Mouse (Mus musculus): ENCODE measurements at regions not wholly inside any gene's neighbourhood (a gene's known extent, or its start where the extent isn't known, plus 50 kb on each side); places are given as distances from the start of the nearest gene placed in this dataset.

- H3K27ac ChIP-seq (ENCODE audit: low read depth), result no peak overlapping the region
- H3K4me1 ChIP-seq (ENCODE audit: control insufficient read depth, insufficient read depth), result no peaks in the 10 kb centered on the region
- no peak overlapping the region for H3K4me2 ChIP-seq (ENCODE audit: low read depth, low read length)
- DNase-seq (ENCODE audit: low spot score) (no peak), ATAC-seq (ENCODE audit: insufficient read depth, low read depth) (no peak)
- no peak overlapping the region for H3K9ac ChIP-seq (replicated peaks; ENCODE audit: low read depth, low read length)
- no peaks in the 10 kb centered on the region for H3K36me3 ChIP-seq (replicated peaks; ENCODE audit: control insufficient read depth, insufficient read depth, low read length)
- no peak overlapping the region for H3K4me3 ChIP-seq (ENCODE audit: low read depth, low read length)
- H3K27me3 ChIP-seq (ENCODE audit: control insufficient read depth, insufficient read depth, low read length), result no peaks in the 10 kb centered on the region
- H3K9me3 ChIP-seq (replicated peaks; ENCODE audit: control insufficient read depth, low read length), result no peaks in the 10 kb centered on the region
- TF ChIP-seq EP300 (IDR thresholded peaks at IDR 0.05; ENCODE audit: low read depth) (no peak), CTCF (IDR thresholded peaks at IDR 0.05; ENCODE audit: low read depth) (no peak)
- WGBS, result 76% methylated on average over 5 of the region's 5 CpGs
Measured at GRCm38 (mm10) chr6:51790293-51790692, 222.1 kb downstream of the Skap2 start.

GRCm38 (mm10) chr6:51790693-51791092 lies 221.7 kb downstream of the Skap2 start:
- Histone ChIP-seq H3K9ac (replicated peaks; ENCODE audit: low read depth, low read length) (no peak overlapping the region), H3K27me3 (ENCODE audit: control insufficient read depth, insufficient read depth, low read length) (no peaks in the 10 kb centered on the region), H3K27ac (ENCODE audit: low read depth) (no peak overlapping the region), H3K9me3 (replicated peaks; ENCODE audit: control insufficient read depth, low read length) (no peaks in the 10 kb centered on the region), H3K4me3 (ENCODE audit: low read depth, low read length) (no peak overlapping the region), H3K36me3 (replicated peaks; ENCODE audit: control insufficient read depth, insufficient read depth, low read length) (no peaks in the 10 kb centered on the region), H3K4me2 (ENCODE audit: low read depth, low read length) (no peak overlapping the region), H3K4me1 (ENCODE audit: control insufficient read depth, insufficient read depth) (no peaks in the 10 kb centered on the region)
- TF ChIP-seq CTCF (IDR thresholded peaks at IDR 0.05; ENCODE audit: low read depth), result no peak
- TF ChIP-seq EP300 (IDR thresholded peaks at IDR 0.05; ENCODE audit: low read depth), result no peak
- WGBS, result 83% methylated on average over 7 of the region's 7 CpGs
- DNase-seq (ENCODE audit: low spot score) (no peak), ATAC-seq (ENCODE audit: insufficient read depth, low read depth) (no peak)

GRCm38 (mm10) chr6:51795300-51795699 lies 217.0 kb downstream of the Skap2 start:
- WGBS, result 50% methylated on average over 4 of the region's 4 CpGs

GRCm38 (mm10) chr6:51798577-51799240 lies 213.6 kb downstream of the Skap2 start:
- Histone ChIP-seq H3K36me3 (replicated peaks; ENCODE audit: control insufficient read depth, insufficient read depth, low read length) (no peaks in the 10 kb centered on the region), H3K27ac (ENCODE audit: low read depth) (no peak overlapping the region), H3K9ac (replicated peaks; ENCODE audit: low read depth, low read length) (no peak overlapping the region), H3K4me1 (ENCODE audit: control insufficient read depth, insufficient read depth) (no peaks in the 10 kb centered on the region), H3K27me3 (ENCODE audit: control insufficient read depth, insufficient read depth, low read length) (no peaks in the 10 kb centered on the region), H3K4me3 (ENCODE audit: low read depth, low read length) (no peak overlapping the region), H3K4me2 (ENCODE audit: low read depth, low read length) (no peak overlapping the region), H3K9me3 (replicated peaks; ENCODE audit: control insufficient read depth, low read length) (no peaks in the 10 kb centered on the region)
- ATAC-seq (ENCODE audit: insufficient read depth, low read depth) (no peak), DNase-seq (ENCODE audit: low spot score) (no peak)
- no peak for TF ChIP-seq EP300 (IDR thresholded peaks at IDR 0.05; ENCODE audit: low read depth)
- TF ChIP-seq CTCF (IDR thresholded peaks at IDR 0.05; ENCODE audit: low read depth), result no peak
- WGBS, result 78% methylated on average over 12 of the region's 12 CpGs

More at GRCm38 (mm10) chr6:51795300-51795699, 217.0 kb downstream of the Skap2 start:
- no peak overlapping the region for H3K27ac ChIP-seq (ENCODE audit: low read depth)
- no peaks in the 10 kb centered on the region for H3K36me3 ChIP-seq (replicated peaks; ENCODE audit: control insufficient read depth, insufficient read depth, low read length)
- H3K9me3 ChIP-seq (replicated peaks; ENCODE audit: control insufficient read depth, low read length), result no peaks in the 10 kb centered on the region
- no peak overlapping the region for H3K4me2 ChIP-seq (ENCODE audit: low read depth, low read length)
- no peak overlapping the region for H3K4me3 ChIP-seq (ENCODE audit: low read depth, low read length)
- H3K4me1 ChIP-seq (ENCODE audit: control insufficient read depth, insufficient read depth), result no peaks in the 10 kb centered on the region
- H3K27me3 ChIP-seq (ENCODE audit: control insufficient read depth, insufficient read depth, low read length), result no peaks in the 10 kb centered on the region
- peak; percentile 54 for TF ChIP-seq CTCF (IDR thresholded peaks at IDR 0.05; ENCODE audit: low read depth)
- no peak for TF ChIP-seq EP300 (IDR thresholded peaks at IDR 0.05; ENCODE audit: low read depth)
- DNase-seq (ENCODE audit: low spot score) (no peak), ATAC-seq (ENCODE audit: insufficient read depth, low read depth) (no peak)
- no peak overlapping the region for H3K9ac ChIP-seq (replicated peaks; ENCODE audit: low read depth, low read length)

GRCm38 (mm10) chr6:51805656-51806055 lies 206.7 kb downstream of the Skap2 start:
- H3K36me3 ChIP-seq (replicated peaks; ENCODE audit: control insufficient read depth, insufficient read depth, low read length), result no peaks in the 10 kb centered on the region
- no peak overlapping the region for H3K9ac ChIP-seq (replicated peaks; ENCODE audit: low read depth, low read length)
- no peak overlapping the region for H3K4me3 ChIP-seq (ENCODE audit: low read depth, low read length)
- H3K4me1 ChIP-seq (ENCODE audit: control insufficient read depth, insufficient read depth), result no peaks in the 10 kb centered on the region
- ATAC-seq (ENCODE audit: insufficient read depth, low read depth), result no peak
- no peak overlapping the region for H3K27ac ChIP-seq (ENCODE audit: low read depth)
- TF ChIP-seq EP300 (IDR thresholded peaks at IDR 0.05; ENCODE audit: low read depth), result no peak
- no peak for TF ChIP-seq CTCF (IDR thresholded peaks at IDR 0.05; ENCODE audit: low read depth)
- 75% methylated on average over 7 of the region's 7 CpGs for WGBS
- no peaks in the 10 kb centered on the region for H3K9me3 ChIP-seq (replicated peaks; ENCODE audit: control insufficient read depth, low read length)
- H3K4me2 ChIP-seq (ENCODE audit: low read depth, low read length), result no peak overlapping the region
- DNase-seq (ENCODE audit: low spot score), result no peak
- no peaks in the 10 kb centered on the region for H3K27me3 ChIP-seq (ENCODE audit: control insufficient read depth, insufficient read depth, low read length)
